8 mouse cellular contexts compared by ENCODE assay signal in genomic region chr10:95941768-95942425, GRCm38 (mm10). TPM values are rescaled to one million over a fixed set of nuclear protein-coding genes. Genes with fewer than 3 reads are reported as not detected.
DNase-seq lines count a peak whose midpoint lies in the region; ATAC-seq and TF ChIP-seq lines count a peak whose summit lies in the region.

No protein-coding gene starts in this region.

- H3K4me1 ChIP-seq in heart, embryonic 16.5 days (ENCODE audit: control insufficient read depth, insufficient read depth, low read length), result peaks cover 16% of the 10 kb centered on the region

- ATAC-seq in activated CD4-positive, CD25-positive, alpha-beta regulatory T cell, adult 4 months, result peak; percentile 11
- ATAC-seq in heart, embryonic 16.5 days (replicated peaks; ENCODE audit: extremely low read depth, insufficient read depth, low FRiP score), result no peak

- peak overlapping the region; percentile 94 for H3K4me3 ChIP-seq in gastrocnemius, adult 2 months
- H3K4me3 ChIP-seq in heart, embryonic 16.5 days (ENCODE audit: low read length), result peak overlapping the region; percentile 94
- H3K4me3 ChIP-seq in macrophage (ENCODE audit: inconsistent target), result peak overlapping the region; percentile 70

- no peaks in the 10 kb centered on the region for H3K27me3 ChIP-seq in heart, embryonic 16.5 days (ENCODE audit: control insufficient read depth, insufficient read depth, low read length)

- peak overlapping the region; percentile 95; the same call in 1 of the 2 replicates for H3K9ac ChIP-seq in heart, embryonic 16.5 days (ENCODE audit: low read length)

- no peak for DNase-seq in gastrocnemius, adult 2 months
- no peak for DNase-seq in gastrocnemius, postnatal 25 days
- no peak for DNase-seq in spleen, postnatal 36 days (ENCODE audit: low spot score in 2 of 2)
- no peak for DNase-seq in Muller cell, postnatal 12 days (ENCODE audit: inconsistent ontology term)
- no peak for DNase-seq in layer of hippocampus, postnatal 10 days (ENCODE audit: low spot score in 2 of 2)

- H3K9me3 ChIP-seq in heart, embryonic 16.5 days (replicated peaks; ENCODE audit: control insufficient read depth, low read length), result no peaks in the 10 kb centered on the region

- WGBS in heart, embryonic 16.5 days, result 43% methylated on average over 6 of the region's 6 CpGs
- WGBS in macrophage (ENCODE audit: missing documents), result 35% methylated on average over 6 of the region's 6 CpGs

- intact Hi-C loops in gastrocnemius, adult 2 months (cut with DNase I), result loop anchor here (5.0 kb wide), 1 partner anchor 390 kb away; no protein-coding TSS in a partner anchor

- peak overlapping the region; percentile 63 for H3K4me2 ChIP-seq in heart, embryonic 16.5 days (ENCODE audit: low read depth, low read length)

- no peak for TF ChIP-seq CTCF in gastrocnemius, adult 2 months (IDR thresholded peaks at IDR 0.05)

- peak overlapping the region; percentile 98; the same call in 1 of the 2 replicates for H3K27ac ChIP-seq in gastrocnemius, adult 2 months
- H3K27ac ChIP-seq in heart, embryonic 16.5 days (ENCODE audit: low read length), result no peak overlapping the region
- H3K27ac ChIP-seq in macrophage, result peak overlapping the region; percentile 93

- peaks cover 57% of the 10 kb centered on the region for H3K79me2 ChIP-seq in macrophage (ENCODE audit: inconsistent target)

- H3K36me3 ChIP-seq in heart, embryonic 16.5 days (ENCODE audit: control insufficient read depth, insufficient read depth), result no peaks in the 10 kb centered on the region
- no peaks in the 10 kb centered on the region for H3K36me3 ChIP-seq in macrophage (ENCODE audit: inconsistent target)

RNA-seq across cellular contexts. Expression of gene Eea1, which starts 1.4 kb away (rescaled TPM):
- total RNA-seq in gastrocnemius, adult 2 months (2021), result 10 to 100 TPM; 24.4 to 27.4 TPM
- total RNA-seq in gastrocnemius, postnatal 25 days (2021), result 10 to 100 TPM; 19.9 to 21.1 TPM
- 10 to 100 TPM; 23.2 to 26.6 TPM for polyA plus RNA-seq in activated CD4-positive, CD25-positive, alpha-beta regulatory T cell, adult 4 months (2017; shearing (Covaris generic))
- polyA plus RNA-seq in heart, embryonic 16.5 days (2015; fragmentation: Nextera tagmentation; extraction: Ambion mirVana), result 16.2 and 16.8 TPM in 2 replicates
- 100 to 1,000 TPM; 191 to 899 (median 305) TPM for total RNA-seq in macrophage (2018; cell fraction: chromatin; rRNA removed)
- total RNA-seq in macrophage (2018; cell fraction: cytosol; rRNA removed), result 100 to 1,000 TPM in 2 of 26 experiments, 10 to 100 TPM in 24; 44.5 to 117 (median 63.4) TPM
- total RNA-seq in macrophage (2018; cell fraction: nucleus; rRNA removed), result 100 to 1,000 TPM; 106 to 459 (median 215) TPM
- 36.0 to 58.4 TPM (median 45.9 TPM) in 3 replicates for polyA plus RNA-seq in macrophage (2018)
- 10 to 100 TPM; 27.7 to 29.8 TPM for total RNA-seq in layer of hippocampus, postnatal 10 days (2021)
